9 mouse cellular contexts compared by ENCODE assay signal in the genomic region with DNA sequence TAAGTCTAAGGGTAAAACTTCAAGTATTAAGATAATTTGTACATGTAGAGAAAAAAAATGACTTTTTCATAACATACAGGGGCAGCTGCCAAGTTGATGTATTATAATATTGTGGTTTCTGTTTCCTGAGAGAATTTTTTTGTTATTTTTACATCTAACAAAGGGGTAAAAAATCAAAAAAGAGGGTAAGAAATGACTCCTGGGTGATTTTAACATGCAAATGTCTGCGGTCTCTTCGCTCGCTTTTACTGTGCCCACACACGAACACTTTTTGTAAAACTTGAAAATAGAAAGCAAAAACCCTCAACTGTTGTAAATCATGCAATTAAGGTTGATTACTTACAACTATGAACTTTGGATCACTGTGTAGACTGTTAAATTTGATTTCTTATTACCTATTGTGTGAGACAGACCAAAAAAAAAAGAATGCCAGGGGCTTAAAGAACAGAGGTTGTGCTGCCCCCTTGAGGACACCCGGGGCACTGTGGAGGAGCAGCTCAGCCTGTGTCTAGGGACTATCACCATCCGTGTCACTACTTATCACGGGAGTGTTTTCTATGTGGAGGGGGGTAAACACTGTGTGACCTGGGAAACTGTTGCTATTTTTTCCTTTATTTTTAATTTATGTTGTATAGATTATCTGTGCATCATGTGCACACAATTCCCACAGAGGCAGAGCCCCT. TPM values are rescaled to one million over a fixed set of nuclear protein-coding genes. Genes with fewer than 3 reads are reported as not detected.
DNase-seq lines count a peak whose midpoint lies in the region; ATAC-seq and TF ChIP-seq lines count a peak whose summit lies in the region.
"Had no signal": no experiment of that assay in that cellular context is flagged by ENCODE, and none has a peak within 500 bp of the region (broad histone marks: within the 10 kb centered on the region; RNA-seq: fewer than 3 reads in every experiment).

No protein-coding gene starts in this region.

- H3K36me3 ChIP-seq in liver, adult 2 months (ENCODE audit: control insufficient read depth, insufficient read depth, low read length): no peaks in the 10 kb centered on the region
- H3K36me3 ChIP-seq in liver, embryonic 11.5 days (ENCODE audit: control insufficient read depth, insufficient read depth, low read length): no peaks in the 10 kb centered on the region

- no peak for ATAC-seq in liver, embryonic 11.5 days (replicated peaks; ENCODE audit: low FRiP score)

- no peaks in the 10 kb centered on the region for H3K9me3 ChIP-seq in liver, embryonic 11.5 days (ENCODE audit: control insufficient read depth, low read length)

- 63% methylated on average over 7 of the region's 7 CpGs for WGBS in liver, adult 2 months
- whole genome bisulfite sequencing in liver, embryonic 11.5 days: 49% methylated on average over 7 of the region's 7 CpGs

- DNase-seq in liver, adult 2 months (ENCODE audit: extremely low read depth, low read depth, low spot score): peak; percentile 37
- no peak for DNase-seq in liver, embryonic 11.5 days (ENCODE audit: low spot score)
- peak; percentile 81 for DNase-seq in adrenal gland, postnatal 10 days
- peak; percentile 44 for DNase-seq in embryo, embryonic 11.5 days (ENCODE audit: low read depth, low spot score)
- DNase-seq in heart, postnatal 4 days: peak; percentile 82
- DNase-seq in left cerebral cortex, postnatal 10 days (ENCODE audit: extremely low spot score in 1 of 2, low spot score in 2 of 2): peak; percentile 54 to 82
- peak; percentile 65 for DNase-seq in naive thymus-derived CD4-positive, alpha-beta T cell, adult 2 months (ENCODE audit: low read depth)
- DNase-seq in testis, postnatal 10 days (ENCODE audit: low spot score): peak; percentile 84

- peaks cover 9% of the 10 kb centered on the region for H3K4me1 ChIP-seq in liver, adult 2 months (ENCODE audit: control insufficient read depth, insufficient read depth, low read length)
- no peaks in the 10 kb centered on the region for H3K4me1 ChIP-seq in liver, embryonic 11.5 days (replicated peaks; ENCODE audit: control insufficient read depth, insufficient read depth, low read length)

- peak; percentile 86 for TF ChIP-seq CTCF in liver, adult 2 months (IDR thresholded peaks at IDR 0.05; ENCODE audit: low read depth, low read length)

- no peaks in the 10 kb centered on the region for H3K79me2 ChIP-seq in liver, adult 2 months (ENCODE audit: control insufficient read depth, insufficient read depth, low read length)

- no peak overlapping the region for H3K27ac ChIP-seq in liver, adult 2 months (replicated peaks; ENCODE audit: insufficient read depth, low read depth, low read length)
- H3K27ac ChIP-seq in liver, embryonic 11.5 days (ENCODE audit: low read depth, low read length): no peak overlapping the region

- intact Hi-C loops in left cerebral cortex, postnatal 10 days (cut with DNase I): loop anchor here (5.0 to 10.0 kb wide), 2 partner anchors 80 to 122 kb away; a partner anchor contains a TSS

- H3K4me3 ChIP-seq in liver, adult 2 months (ENCODE audit: insufficient read depth, low read depth, low read length): no peak overlapping the region
- no peak overlapping the region for H3K4me3 ChIP-seq in liver, embryonic 11.5 days (ENCODE audit: low read depth, low read length)
- H3K4me3 ChIP-seq: myocyte had no signal

- no peaks in the 10 kb centered on the region for H3K27me3 ChIP-seq in liver, adult 2 months (ENCODE audit: control insufficient read depth, insufficient read depth, low read length)
- peaks cover 26% of the 10 kb centered on the region for H3K27me3 ChIP-seq in liver, embryonic 11.5 days (replicated peaks; ENCODE audit: control insufficient read depth, insufficient read depth, low read length)

- H3K4me2 ChIP-seq in liver, embryonic 11.5 days: no peak overlapping the region

- TF ChIP-seq POLR2A in liver, adult 2 months (IDR thresholded peaks at IDR 0.05; ENCODE audit: extremely low read depth, insufficient read depth, low read length): no peak

- H3K9ac ChIP-seq in liver, adult 2 months (ENCODE audit: low read depth, low read length): no peak overlapping the region
- no peak overlapping the region for H3K9ac ChIP-seq in liver, embryonic 11.5 days (ENCODE audit: low read depth, low read length)

RNA-seq across cellular contexts. Expression of a gene that starts 23.5 kb away (rescaled TPM):
- total RNA-seq in liver, adult 2 months (2014; rRNA removed): 7.0 and 8.0 TPM in 2 replicates
- 5.6 and 6.0 TPM in 2 replicates for polyA plus RNA-seq in liver, adult 2 months (2012; rRNA removed)
- 0.66 and 0.68 TPM in 2 replicates for polyA plus RNA-seq in liver, embryonic 11.5 days (2014; fragmentation: Nextera tagmentation; extraction: Ambion mirVana)
- total RNA-seq in adrenal gland, postnatal 10 days (2021): 1 to 10 TPM; 5.5 to 9.8 TPM
- total RNA-seq in heart, postnatal 4 days (2021): 10 to 100 TPM; 11.8 to 14.3 TPM
- total RNA-seq in left cerebral cortex, postnatal 10 days (2021): 1 to 10 TPM; 9.1 to 9.7 TPM

RNA-seq across cellular contexts. Expression of a gene that starts 56.7 kb away (rescaled TPM):
- total RNA-seq in liver, adult 2 months (2014; rRNA removed): 0.37 and 1.2 TPM in 2 replicates
- 4.6 and 5.3 TPM in 2 replicates for polyA plus RNA-seq in liver, adult 2 months (2012; rRNA removed)
- polyA plus RNA-seq in liver, embryonic 11.5 days (2014; fragmentation: Nextera tagmentation; extraction: Ambion mirVana): 0.22 and 0.23 TPM in 2 replicates
- 1 to 10 TPM; 4.7 to 4.8 TPM for total RNA-seq in adrenal gland, postnatal 10 days (2021)
- under 1 TPM; 0.38 to 0.43 TPM for total RNA-seq in heart, postnatal 4 days (2021)
- total RNA-seq in left cerebral cortex, postnatal 10 days (2021): 10 to 100 TPM; 48.5 to 55.4 TPM

Comparison
In these comparisons a context has a peak if more than half of its experiments do, and no peak if none do; other contexts are left out.
1. RNA of a gene that starts 56.7 kb away (total RNA-seq): 48.5 to 55.4 TPM in left cerebral cortex, postnatal 10 days; 4.7 to 4.8 TPM in adrenal gland, postnatal 10 days, 0.38 to 0.43 TPM in heart, postnatal 4 days and 0.37 to 1.2 TPM in liver, adult 2 months; every median in the first group is over 4 times any median in the second.